Mouse (Mus musculus) adipose tissue, adult 10 weeks (tissue): ENCODE data around the gene Vmn1r196. TPM values are rescaled to one million over a fixed set of nuclear protein-coding genes. Genes with fewer than 3 reads are reported as not detected.

Experiments
- polyA plus RNA-seq: library from polyadenylated mRNA; stranded (reverse); fragments of 350-450 nt; fragmentation: Illumina TruSeq; extraction: RNeasy Lipid Tissue Mini Kit (QIAGEN cat#74804); gene quantifications from one replicate; pipeline ENCODE4 v1.2.3, GENCODE M21; 2014; ENCODE audit warnings: low read depth, low replicate concordance

Vmn1r196 gene
- polyA plus RNA-seq: not detected

DNA sequence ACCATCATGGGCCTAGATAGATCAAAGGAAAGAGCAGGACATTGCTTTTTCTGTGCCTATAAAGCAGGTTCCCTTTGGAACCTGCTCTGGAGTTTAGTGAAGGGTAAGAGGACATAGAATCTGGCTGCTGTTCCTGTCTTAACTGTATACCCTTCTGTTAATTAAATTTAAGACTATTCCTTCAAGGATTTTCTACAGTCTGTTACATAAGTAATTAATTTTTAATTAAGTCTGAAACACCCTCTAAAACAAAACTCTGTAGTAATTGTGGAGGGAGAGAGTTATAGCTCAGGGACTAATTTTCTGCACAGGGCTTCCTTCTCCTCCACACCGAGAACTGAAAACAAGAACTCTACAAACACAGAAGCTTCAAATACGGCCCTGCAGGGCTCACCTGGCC is at the start of gene Vmn1r196:
TSS of gene Vmn1r196 (plus strand) at position 301 of the 400 bp plus-strand sequence.

DNA sequence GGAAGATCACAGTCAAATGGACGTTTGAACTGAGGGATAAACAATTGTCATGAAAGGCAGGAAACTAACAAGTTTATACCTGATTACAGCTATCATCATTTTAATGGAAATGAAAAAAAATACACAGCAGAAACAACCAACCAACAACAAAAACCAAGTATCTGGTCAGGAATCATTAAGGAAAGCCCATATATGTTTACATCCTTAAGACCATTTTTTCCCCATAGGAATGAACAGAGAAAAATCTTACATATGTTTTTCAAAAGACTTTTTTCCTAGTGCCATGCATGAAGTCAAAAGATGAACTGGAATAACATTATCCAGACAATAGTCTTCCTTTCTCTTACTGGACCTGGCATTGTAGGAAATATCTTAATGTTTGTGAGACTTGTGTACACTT is 45.8 kb upstream of the Vmn1r196 start, which contains the start of gene Vmn1r194:
TSS of gene Vmn1r194 (plus strand) at position 301 of the 400 bp plus-strand sequence.

DNA sequence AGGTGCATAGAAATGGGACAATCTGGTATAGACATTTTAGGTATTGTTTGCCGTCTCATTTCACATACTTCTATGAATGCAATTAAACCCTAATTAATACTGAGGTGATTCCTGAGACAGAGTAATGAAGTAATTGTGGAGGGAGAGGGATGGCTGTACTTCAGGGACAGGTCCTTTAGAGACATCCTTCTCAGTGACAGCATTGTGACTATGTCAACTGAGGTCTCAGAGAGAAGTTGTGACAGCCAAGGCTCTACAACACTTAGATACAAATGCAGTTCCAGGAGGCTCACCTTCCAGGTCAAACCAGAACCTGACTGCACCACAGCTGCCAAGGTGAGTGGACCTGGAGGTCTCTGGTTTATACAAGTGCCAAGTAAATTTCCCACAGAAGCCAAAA is 19.5 kb upstream of the Vmn1r196 start, which contains the start of gene Vmn1r195:
TSS of gene Vmn1r195 (plus strand) at position 301 of the 400 bp plus-strand sequence.

DNA sequence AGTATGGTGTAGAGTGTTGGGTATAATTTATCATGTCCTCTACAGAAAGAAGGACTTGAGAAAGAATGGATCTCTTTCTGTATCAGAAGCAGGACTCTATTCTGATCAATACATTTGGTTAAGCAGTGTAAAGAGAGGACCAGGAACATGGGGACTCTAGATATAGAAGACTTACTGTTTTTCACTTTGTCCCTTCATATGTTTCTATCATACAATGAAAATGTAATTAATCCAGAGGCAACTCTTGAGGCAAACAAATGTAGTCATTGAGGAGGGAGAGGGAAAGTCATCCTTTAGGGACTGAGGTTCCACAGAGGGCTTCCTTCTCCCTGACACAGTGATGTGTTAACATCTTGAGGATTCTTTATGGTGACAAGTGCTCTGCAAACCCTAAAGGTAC is 34.6 kb downstream of the Vmn1r196 start, which contains the start of gene Vmn1r197:
TSS of gene Vmn1r197 (plus strand) at position 301 of the 400 bp plus-strand sequence.

Other genes with a start within 250 kb of the Vmn1r196 start
- gene Hist1h4i, start 248.6 kb upstream of the Vmn1r196 start, polyA plus RNA-seq: 6.8 TPM
- gene Hist1h2ag, start 247.0 kb upstream of the Vmn1r196 start, polyA plus RNA-seq: not detected
- gene Hist1h2bj, start 246.7 kb upstream of the Vmn1r196 start, polyA plus RNA-seq: not detected
- not detected for gene Vmn1r188, start 205.5 kb upstream of the Vmn1r196 start, polyA plus RNA-seq
- gene Vmn1r189, start 184.1 kb upstream of the Vmn1r196 start, polyA plus RNA-seq: not detected
- not detected for gene Vmn1r191, start 106.0 kb upstream of the Vmn1r196 start, polyA plus RNA-seq
- gene Vmn1r192, start 98.8 kb upstream of the Vmn1r196 start, polyA plus RNA-seq: not detected
- gene Vmn1r193, start 66.8 kb upstream of the Vmn1r196 start, polyA plus RNA-seq: not detected
- gene Vmn1r194, start 45.7 kb upstream of the Vmn1r196 start, polyA plus RNA-seq: not detected
- gene Vmn1r195, start 19.4 kb upstream of the Vmn1r196 start, polyA plus RNA-seq: not detected
- gene Vmn1r197, start 34.7 kb downstream of the Vmn1r196 start, polyA plus RNA-seq: not detected
- not detected for gene Vmn1r198, start 60.4 kb downstream of the Vmn1r196 start, polyA plus RNA-seq
- not detected for gene Vmn1r199, start 89.9 kb downstream of the Vmn1r196 start, polyA plus RNA-seq
- not detected for gene Vmn1r200, start 100.5 kb downstream of the Vmn1r196 start, polyA plus RNA-seq
- gene Vmn1r201, start 182.0 kb downstream of the Vmn1r196 start, polyA plus RNA-seq: not detected
- gene Vmn1r202, start 215.5 kb downstream of the Vmn1r196 start, polyA plus RNA-seq: not detected
- not detected for gene Vmn1r203, start 228.2 kb downstream of the Vmn1r196 start, polyA plus RNA-seq